Mouse (Mus musculus) stomach, postnatal 0 days (tissue): ENCODE data around the gene Fgfr1op. TPM values are rescaled to one million over a fixed set of nuclear protein-coding genes. Genes with fewer than 3 reads are reported as not detected.
A peak's percentile ranks its signal among the peaks of the same experiment; 100 is the strongest.

ENCODE experiments used
- ATAC-seq: fragments of 200-750 bp; cut with Nextera tagmentation; 2 replicates; pipeline ENCODE4 v1.8.0; 2017; ENCODE audit not compliant: low FRiP score, low TSS enrichment
- DNase-seq: peaks from one replicate; pipeline ENCODE4 v3.0.0-alpha.2; 2016; ENCODE audit warnings: low spot score
- H3K27ac ChIP-seq: fragments of 300-500 bp; sonication (generic); replicated peaks from 2 replicates; pipeline ENCODE4 v1.5.1; 2014; ENCODE audit warnings: mild to moderate bottlenecking, control low read depth
- H3K27me3 ChIP-seq: fragments of 300-500 bp; sonication (generic); 2 replicates; pipeline ENCODE4 v1.6.1; 2014; ENCODE audit warnings: low read length; ENCODE audit not compliant: control insufficient read depth, insufficient read depth
- H3K36me3 ChIP-seq: fragments of 300-500 bp; sonication (generic); 2 replicates; pipeline ENCODE4 v1.6.1; 2014; ENCODE audit warnings: low read length, mixed read lengths; ENCODE audit not compliant: control insufficient read depth, insufficient read depth
- H3K4me1 ChIP-seq: fragments of 300-500 bp; sonication (generic); replicated peaks from 2 replicates; pipeline ENCODE4 v1.6.1; 2014; ENCODE audit warnings: antibody characterized with exemption; ENCODE audit not compliant: control insufficient read depth, insufficient read depth
- H3K4me2 ChIP-seq: fragments of 300-500 bp; sonication (generic); replicated peaks from 2 replicates; pipeline ENCODE4 v1.6.1; 2014; ENCODE audit warnings: low read depth, mild to moderate bottlenecking, control low read depth, moderate library complexity
- H3K4me3 ChIP-seq: fragments of 300-500 bp; sonication (generic); 2 replicates; pipeline ENCODE4 v1.5.1; 2014; ENCODE audit warnings: low read depth, low read length, control low read depth
- H3K9ac ChIP-seq: fragments of 300-500 bp; sonication (generic); 2 replicates; pipeline ENCODE4 v1.6.1; 2014; ENCODE audit warnings: mild to moderate bottlenecking, low read length, control low read depth, mixed read lengths
- H3K9me3 ChIP-seq: fragments of 300-500 bp; sonication (generic); 2 replicates; pipeline ENCODE4 v1.6.1; 2016; ENCODE audit warnings: low read length; ENCODE audit not compliant: control insufficient read depth
- CTCF ChIP-seq: IDR thresholded peaks from 2 replicates; pipeline ENCODE4 v1.5.1; 2016; ENCODE audit warnings: antibody characterized with exemption, low read depth, mild to moderate bottlenecking, moderate library complexity
- EP300 ChIP-seq: optimal IDR thresholded peaks from 2 replicates; pipeline ENCODE3; 2016; ENCODE audit warnings: antibody characterized with exemption
- WGBS: fragments of 180-500 bp; shearing (Covaris S2); extraction: QIAGEN DNeasy Blood & Tissue Kit; methylation state at CpG from one replicate; pipeline ENCODE4 v1.1.7; 2014; 5-methylcytosine and 5-hydroxymethylcytosine counted together
- polyA plus RNA-seq: library from polyadenylated mRNA; unstranded; fragments of >200 nt; fragmentation: Nextera tagmentation; extraction: Ambion mirVana; gene quantifications from 2 replicates; pipeline ENCODE4 v1.2.1, GENCODE M21; 2015

Fgfr1op gene
- polyA plus RNA-seq, 1 experiment from 2014 or later = 12.7 TPM

DNA sequence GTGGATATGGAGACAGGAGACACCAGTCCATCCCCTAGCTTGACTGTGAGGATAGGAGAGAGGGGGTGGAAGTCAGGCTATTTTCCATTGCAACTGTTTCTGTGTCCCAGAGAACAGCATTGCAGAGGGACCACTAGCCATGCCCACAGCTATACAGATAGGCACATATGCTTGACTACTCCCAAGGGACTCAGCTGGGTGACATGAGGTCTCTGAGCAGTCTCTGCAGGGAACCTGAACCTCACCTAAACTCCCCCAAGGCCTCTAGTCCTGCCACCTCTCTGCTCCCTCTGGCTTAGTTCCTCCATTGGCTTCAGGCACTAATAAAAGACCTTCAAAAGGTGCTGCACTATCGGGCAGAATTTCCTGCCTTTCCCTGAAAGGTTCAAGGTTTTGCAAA, 58.8 kb downstream of the Fgfr1op start:
- no peaks in the 10 kb centered on the region for H3K4me1 ChIP-seq
- H3K4me2 ChIP-seq = no peak overlapping the region
- H3K9ac ChIP-seq = no peak overlapping the region
- no peaks in the 10 kb centered on the region for H3K9me3 ChIP-seq
- no peaks in the 10 kb centered on the region for H3K27me3 ChIP-seq
- no peaks in the 10 kb centered on the region for H3K36me3 ChIP-seq
- TF ChIP-seq CTCF = no peak
- no peak for TF ChIP-seq EP300
- H3K4me3 ChIP-seq = no peak overlapping the region
- ATAC-seq (no peak), DNase-seq (no peak)
- no peak overlapping the region for H3K27ac ChIP-seq
- WGBS = 87% methylated on average over 1 of the region's 1 CpGs

DNA sequence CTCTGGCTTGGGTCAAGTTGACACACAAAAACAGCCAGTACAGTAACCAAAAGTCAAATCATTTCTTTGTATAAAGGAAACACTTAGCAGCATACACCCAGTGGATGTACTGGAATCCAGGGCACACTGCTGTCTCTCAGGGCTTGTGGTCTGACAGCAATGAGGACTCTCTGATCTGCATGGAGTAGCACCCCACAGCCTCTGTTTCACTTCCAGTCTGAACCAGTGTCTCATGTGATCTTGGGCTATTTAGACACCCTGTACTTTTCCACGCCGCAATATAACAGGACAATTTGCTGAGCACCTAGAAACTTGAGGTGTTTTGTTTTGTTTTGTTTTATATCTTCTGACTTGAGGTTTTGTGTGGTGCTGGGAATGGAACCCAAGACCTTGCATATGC, 59.9 kb downstream of the Fgfr1op start:
- 92% methylated on average over 2 of the region's 2 CpGs for WGBS
- no peaks in the 10 kb centered on the region for H3K4me1 ChIP-seq
- no peak overlapping the region for H3K4me2 ChIP-seq
- TF ChIP-seq CTCF (no peak), EP300 (no peak)
- no peak overlapping the region for H3K4me3 ChIP-seq
- H3K27ac ChIP-seq = no peak overlapping the region
- no peak overlapping the region for H3K9ac ChIP-seq
- DNase-seq (no peak), ATAC-seq (no peak)
- H3K9me3 ChIP-seq = no peaks in the 10 kb centered on the region
- no peaks in the 10 kb centered on the region for H3K36me3 ChIP-seq
- no peaks in the 10 kb centered on the region for H3K27me3 ChIP-seq

- ATAC-seq (no peak), DNase-seq (no peak)
- 72% methylated on average over 4 of the region's 4 CpGs for WGBS
- H3K4me3 ChIP-seq = no peak overlapping the region
- no peaks in the 10 kb centered on the region for H3K4me1 ChIP-seq
- no peaks in the 10 kb centered on the region for H3K27me3 ChIP-seq
- no peaks in the 10 kb centered on the region for H3K36me3 ChIP-seq
- H3K9ac ChIP-seq = no peak overlapping the region
- no peak overlapping the region for H3K4me2 ChIP-seq
- H3K27ac ChIP-seq = no peak overlapping the region
- no peak for TF ChIP-seq CTCF
- H3K9me3 ChIP-seq = no peaks in the 10 kb centered on the region
Measured at GRCm38 (mm10) chr17:8225746-8226145, 60.4 kb downstream of the Fgfr1op start.

GRCm38 (mm10) chr17:8228622-8229021, 63.3 kb downstream of the Fgfr1op start:
- Histone ChIP-seq H3K4me2 (no peak overlapping the region), H3K27ac (no peak overlapping the region), H3K9me3 (no peaks in the 10 kb centered on the region), H3K27me3 (no peaks in the 10 kb centered on the region), H3K4me1 (no peaks in the 10 kb centered on the region), H3K36me3 (no peaks in the 10 kb centered on the region), H3K4me3 (no peak overlapping the region), H3K9ac (no peak overlapping the region)
- 50% methylated on average over 9 of the region's 9 CpGs for WGBS
- no peak for TF ChIP-seq EP300
- no peak for TF ChIP-seq CTCF
- no peak for DNase-seq
- ATAC-seq = no peak

DNA sequence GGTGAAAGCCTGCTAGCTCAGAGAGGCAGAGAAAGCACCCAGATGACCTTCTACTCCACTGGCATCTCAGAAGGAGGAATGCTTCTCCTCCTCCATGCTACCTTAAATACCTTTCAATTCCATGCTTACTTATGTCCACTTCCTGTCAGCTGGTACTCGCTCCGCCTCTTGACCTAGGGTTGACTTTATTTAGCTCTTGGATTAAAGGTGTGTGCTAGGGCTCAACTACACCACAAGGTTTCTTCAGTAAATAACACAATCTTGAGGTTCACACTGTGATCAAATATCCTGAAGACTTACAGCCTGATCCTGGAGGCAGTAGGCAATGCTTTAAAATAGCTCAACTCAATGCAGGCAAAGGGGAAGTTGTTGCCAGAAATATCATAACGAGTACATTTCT, 64.3 kb downstream of the Fgfr1op start:
- 70% methylated on average over 3 of the region's 3 CpGs for WGBS
- no peak overlapping the region for H3K4me2 ChIP-seq
- H3K4me3 ChIP-seq = no peak overlapping the region
- H3K27me3 ChIP-seq = no peaks in the 10 kb centered on the region
- ATAC-seq (peak; percentile 89), DNase-seq (peak; percentile 77)
- H3K27ac ChIP-seq = no peak overlapping the region
- H3K4me1 ChIP-seq = no peaks in the 10 kb centered on the region
- TF ChIP-seq EP300 (no peak), CTCF (no peak)
- H3K9me3 ChIP-seq = no peaks in the 10 kb centered on the region
- no peak overlapping the region for H3K9ac ChIP-seq
- H3K36me3 ChIP-seq = no peaks in the 10 kb centered on the region

- Histone ChIP-seq H3K4me2 (no peak overlapping the region), H3K27ac (no peak overlapping the region), H3K36me3 (no peaks in the 10 kb centered on the region), H3K27me3 (no peaks in the 10 kb centered on the region), H3K9ac (no peak overlapping the region), H3K4me3 (no peak overlapping the region), H3K9me3 (no peaks in the 10 kb centered on the region), H3K4me1 (no peaks in the 10 kb centered on the region)
- TF ChIP-seq EP300 = no peak
- no peak for TF ChIP-seq CTCF
- 58% methylated on average over 5 of the region's 5 CpGs for whole genome bisulfite sequencing
- DNase-seq (no peak), ATAC-seq (no peak)
Measured at GRCm38 (mm10) chr17:8232089-8232488, 66.8 kb downstream of the Fgfr1op start.
